Mouse (Mus musculus): Measurements from ENCODE around the gene Napa.

DNA sequence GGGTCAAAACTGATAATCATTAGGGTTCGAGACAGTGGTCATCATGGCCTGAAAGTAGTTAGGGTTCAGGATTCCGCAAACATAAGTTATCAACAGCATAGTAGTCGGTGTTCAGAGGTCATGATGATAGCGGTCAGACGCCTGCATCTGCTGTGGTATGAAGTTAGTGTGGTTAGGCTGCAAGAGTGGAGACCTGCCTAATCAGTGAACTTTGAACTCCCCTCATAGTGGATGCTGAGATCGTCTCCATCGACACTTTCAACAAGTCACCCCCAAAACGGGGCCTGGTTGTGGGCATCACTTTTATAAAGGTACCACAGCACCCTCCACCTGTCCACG, 22.0 kb downstream of the Napa start:
- TF ChIP-seq GATA1 (IDR thresholded peaks at IDR 0.05; ENCODE audit: borderline replicate concordance, low read length), result no peak
- TF ChIP-seq FLI1 (IDR thresholded peaks at IDR 0.05; ENCODE audit: low read length), result no peak

Measured in megakaryocyte, embryonic 14.5 days (primary cell).